Comparison of ENCODE assay signal across 17 mouse cellular contexts in the genomic region with DNA sequence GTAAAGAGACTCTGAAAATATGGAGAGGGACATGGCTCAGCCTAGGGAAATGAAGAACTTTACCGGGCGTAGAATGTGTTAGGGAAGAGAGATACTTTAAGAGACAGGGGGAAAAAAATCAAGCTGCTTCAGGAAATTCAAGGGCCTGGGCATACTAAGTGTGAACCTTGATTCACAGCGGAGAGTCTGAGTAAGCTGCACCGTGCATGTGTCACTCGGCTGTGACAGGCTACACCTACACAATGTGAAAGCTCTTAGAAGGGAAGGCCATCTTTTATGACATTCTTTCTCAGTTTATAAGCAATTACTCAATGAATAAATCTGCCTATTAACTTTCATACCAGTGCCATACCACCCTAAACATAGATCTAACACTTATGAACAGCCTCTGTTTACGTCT.
"Had no signal": no experiment of that assay in that cellular context is flagged by ENCODE, and none has a peak within 500 bp of the region (broad histone marks: within the 10 kb centered on the region; RNA-seq: fewer than 3 reads in every experiment).

No protein-coding gene starts in this region.

- ATAC-seq: liver, embryonic 12.5 days; liver, postnatal 0 days; lung, postnatal 0 days; midbrain, embryonic 13.5 days; midbrain, embryonic 15.5 days; midbrain, embryonic 16.5 days had no signal

- DNase-seq: left cerebral cortex, postnatal 4 days; liver; liver, embryonic 13.5 days; liver, postnatal 0 days; lung, adult 18-20 months; lung, adult 2 months; lung, embryonic 14.5 days; lung, postnatal 10 days; lung, postnatal 14 days; lung, postnatal 36 days; lung, postnatal 4 days; midbrain, embryonic 14.5 days had no signal
